Mouse (Mus musculus) brain, adult 10 weeks (tissue): ENCODE results near the gene Ncdn. TPM values are rescaled to one million over a fixed set of nuclear protein-coding genes. Genes with fewer than 3 reads are reported as not detected.

Experiments used
- polyA plus RNA-seq: library from polyadenylated mRNA; stranded (reverse); fragments of 350-450 nt; fragmentation: Illumina TruSeq; extraction: RNeasy Lipid Tissue Mini Kit (QIAGEN cat#74804); gene quantifications from one replicate; pipeline ENCODE4 v1.2.3, GENCODE M21; 2015; ENCODE audit warnings: low read depth, low replicate concordance

Gene Ncdn
- 829 TPM for polyA plus RNA-seq

DNA sequence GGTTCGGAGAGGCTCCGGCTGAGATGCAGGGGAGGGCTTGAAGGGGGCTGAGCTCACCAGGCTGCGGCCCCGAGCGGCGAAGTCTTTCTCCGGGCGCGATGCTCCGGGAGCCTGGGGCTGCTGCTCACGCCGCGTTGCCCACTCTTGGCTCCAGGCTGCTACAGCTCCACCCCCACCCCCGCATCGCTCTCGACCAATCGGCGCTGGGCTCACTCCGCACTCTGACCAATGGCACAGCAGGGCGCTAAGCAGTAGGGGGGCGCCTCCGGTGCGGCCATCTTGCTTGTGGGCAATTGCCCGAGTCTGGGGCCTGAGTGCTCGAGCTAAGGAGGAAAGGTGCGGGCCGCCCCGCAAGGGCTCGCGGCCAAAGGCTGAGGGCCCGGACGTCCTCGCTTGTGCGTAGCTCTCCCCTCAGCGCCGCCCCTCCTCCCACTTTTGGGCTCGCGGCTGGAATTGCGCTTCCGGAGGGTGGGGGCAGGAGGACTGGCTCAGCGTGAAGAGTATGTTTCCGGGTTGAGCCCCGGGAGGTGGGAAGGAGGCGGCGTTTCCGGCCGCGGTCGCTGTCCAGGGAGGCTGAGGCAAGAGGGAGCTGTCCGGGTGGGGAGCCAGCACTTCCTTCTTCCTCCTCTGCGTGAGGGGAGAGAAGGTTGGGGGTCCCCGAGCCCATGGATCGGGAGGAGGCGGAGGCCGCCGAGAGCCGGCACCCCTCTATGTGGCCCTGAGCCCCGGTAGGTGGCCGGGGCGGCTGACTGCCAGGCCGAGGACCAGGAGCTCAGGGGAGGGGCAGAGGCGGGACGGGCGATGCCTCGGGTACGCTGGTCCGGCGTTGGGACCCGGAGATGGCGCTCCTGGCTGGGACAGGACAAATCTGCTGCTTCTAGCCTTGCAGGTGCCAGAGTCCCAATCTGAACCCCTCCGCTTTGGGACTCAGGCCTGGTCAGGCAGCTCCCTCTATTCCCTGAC, at the start of gene Ncdn, which contains the start of gene AU040320:
Gene Ncdn, minus strand, starts transcription at position 171 of the 963 bp plus-strand sequence.
Gene AU040320, plus strand, starts transcription at position 277 of the 963 bp plus-strand sequence.

DNA sequence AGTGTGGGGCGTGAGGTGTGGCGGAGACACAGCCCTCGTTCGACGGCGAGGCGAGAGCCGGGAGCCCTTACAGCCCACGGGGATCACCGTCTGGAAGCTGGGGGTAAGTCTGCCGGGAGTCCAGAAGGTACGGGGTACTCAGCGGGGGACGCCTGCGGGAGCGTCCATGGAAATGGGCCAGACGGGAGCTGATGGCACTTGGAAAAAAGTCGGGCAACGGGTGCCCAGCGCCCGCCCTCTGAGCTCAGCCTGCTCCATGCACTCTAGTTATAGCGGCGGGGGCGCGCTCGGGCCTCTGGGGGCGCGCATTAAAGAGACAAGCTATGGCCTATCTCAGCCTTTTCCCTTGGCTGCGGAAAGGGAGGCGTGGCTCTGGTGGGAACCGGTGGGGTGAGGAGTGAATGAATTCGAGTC, 17.2 kb downstream of the Ncdn start, which contains the start of gene Tfap2e:
Gene Tfap2e, minus strand, starts transcription at position 240 of the 414 bp plus-strand sequence.

Other genes with a start within 250 kb of the Ncdn start
- 5.9 TPM for gene Ago4, start 220.0 kb downstream of the Ncdn start, polyA plus RNA-seq
- gene Clspn, start 196.5 kb downstream of the Ncdn start, polyA plus RNA-seq: 2.7 TPM
- 93.5 TPM for gene 5730409E04Rik, start 143.6 kb downstream of the Ncdn start, polyA plus RNA-seq
- 189 TPM for gene Psmb2, start 75.8 kb downstream of the Ncdn start, polyA plus RNA-seq
- not detected for gene Tfap2e, start 17.2 kb downstream of the Ncdn start, polyA plus RNA-seq
- gene AU040320, start 106 bp upstream of the Ncdn start, polyA plus RNA-seq: 39.1 TPM
- 25.4 TPM for gene Zmym4, start 214.7 kb upstream of the Ncdn start, polyA plus RNA-seq